Mouse (Mus musculus): ENCODE measurements around the gene Gdf5. TPM values are rescaled to one million over a fixed set of nuclear protein-coding genes. Genes with fewer than 3 reads are reported as not detected.

The Gdf5 gene
- total and polyA plus RNA-seq, 3 experiments: 0.11 to 2.2 TPM; not detected in 1

DNA sequence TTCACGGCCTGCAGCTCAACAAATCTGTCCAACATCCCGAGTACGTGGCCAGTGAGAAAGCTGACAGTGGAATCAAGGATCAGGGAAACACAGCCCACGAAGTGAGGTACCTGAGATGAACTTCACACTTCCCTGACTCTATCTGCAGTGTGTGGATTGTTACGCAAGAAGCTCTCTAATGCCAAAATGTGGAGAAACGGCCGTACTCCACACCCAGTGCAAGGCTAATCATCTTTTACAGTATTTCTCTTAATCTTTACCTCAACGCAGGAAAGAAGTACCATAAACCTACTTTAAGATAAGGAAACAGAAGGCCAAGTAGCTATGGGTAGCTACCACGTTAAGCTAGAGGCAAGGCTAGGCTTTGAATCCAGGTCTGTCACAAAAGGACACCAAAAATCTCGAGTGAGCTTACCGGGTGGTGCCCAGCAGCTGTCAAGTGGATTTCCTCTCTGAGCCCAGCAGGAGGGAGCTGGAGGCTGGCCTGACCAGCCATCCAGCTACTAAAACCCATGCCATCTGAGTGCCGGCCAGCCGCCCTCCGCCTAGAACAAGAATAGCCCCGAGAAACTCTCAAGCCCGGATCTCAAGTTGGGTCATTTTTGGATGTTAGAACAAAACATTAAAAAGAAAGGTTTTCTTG lies 42.1 kb downstream of the Gdf5 start:
- Histone ChIP-seq H3K9me3 (replicated peaks) (no peaks in the 10 kb centered on the region), H3K4me1 (ENCODE audit: insufficient read depth, low read depth, low read length) (no peaks in the 10 kb centered on the region), H3K4me3 (ENCODE audit: low read depth, low read length) (no peak overlapping the region), H3K27me3 (ENCODE audit: insufficient read depth, low read length) (no peaks in the 10 kb centered on the region), H3K36me3 (replicated peaks) (peaks cover 88% of the 10 kb centered on the region)
- DNase-seq (ENCODE audit: low spot score): no peak
- TF ChIP-seq GATA2 (IDR thresholded peaks at IDR 0.05; ENCODE audit: borderline replicate concordance, low read depth, low read length) (no peak), CTCF (IDR thresholded peaks at IDR 0.05; ENCODE audit: low read depth, low read length) (no peak), GATA1 (IDR thresholded peaks at IDR 0.05; ENCODE audit: borderline replicate concordance, low read length) (no peak), TAL1 (conservative IDR thresholded peaks at IDR 0.05; ENCODE audit: low read depth, low read length) (no peak), POLR2AphosphoS5 (IDR thresholded peaks at IDR 0.05; ENCODE audit: insufficient replicate concordance, low read depth, low read length) (no peak)
- no peak for ATAC-seq (ENCODE audit: extremely low read depth, insufficient number of reproducible peaks, low FRiP score, poor library complexity, severe bottlenecking)

DNA sequence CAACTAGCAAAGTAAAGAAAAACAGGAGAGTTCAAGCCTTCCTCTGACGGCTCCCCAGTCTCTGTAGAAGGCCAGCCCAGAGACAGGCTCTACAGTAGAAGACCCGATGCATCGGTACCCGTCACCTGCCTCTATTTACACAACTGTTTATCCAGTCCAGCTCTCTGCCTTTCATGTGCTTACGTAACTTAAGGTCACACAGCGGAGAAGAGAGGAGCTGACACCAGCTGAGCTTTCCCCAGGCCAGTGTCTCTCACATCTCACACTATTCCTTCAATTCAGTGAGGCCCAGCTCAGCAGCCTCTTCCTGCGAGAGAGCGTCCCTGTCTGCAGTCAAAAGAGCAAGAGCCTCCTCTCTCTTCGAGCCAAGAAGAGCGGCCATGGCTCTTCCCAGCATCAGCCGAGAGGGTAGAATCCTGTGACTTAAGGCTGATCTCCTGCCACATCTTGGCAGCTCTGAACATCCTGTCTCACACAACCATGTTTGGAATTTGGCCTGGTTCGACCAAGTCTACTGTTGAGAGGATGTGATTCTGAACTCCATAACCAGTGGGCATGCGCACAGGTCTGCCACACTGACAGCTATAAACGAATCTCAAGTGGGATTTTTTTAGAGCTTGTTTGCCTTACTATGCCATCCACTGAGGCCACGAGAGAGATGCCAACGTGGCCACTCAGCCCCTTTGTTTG lies 50.0 kb downstream of the Gdf5 start:
- DNase-seq (ENCODE audit: low spot score): no peak
- H3K4me3 ChIP-seq (ENCODE audit: low read depth, low read length): no peak overlapping the region
- ATAC-seq (ENCODE audit: extremely low read depth, insufficient number of reproducible peaks, low FRiP score, poor library complexity, severe bottlenecking): no peak
- H3K4me1 ChIP-seq (ENCODE audit: insufficient read depth, low read depth, low read length): no peaks in the 10 kb centered on the region
- H3K27me3 ChIP-seq (ENCODE audit: insufficient read depth, low read length): no peaks in the 10 kb centered on the region
- peaks cover 89% of the 10 kb centered on the region for H3K36me3 ChIP-seq (replicated peaks)
- TF ChIP-seq CTCF (IDR thresholded peaks at IDR 0.05; ENCODE audit: low read depth, low read length): no peak
- TF ChIP-seq GATA2 (IDR thresholded peaks at IDR 0.05; ENCODE audit: borderline replicate concordance, low read depth, low read length): no peak
- TF ChIP-seq TAL1 (conservative IDR thresholded peaks at IDR 0.05; ENCODE audit: low read depth, low read length): no peak
- no peak for TF ChIP-seq POLR2AphosphoS5 (IDR thresholded peaks at IDR 0.05; ENCODE audit: insufficient replicate concordance, low read depth, low read length)
- TF ChIP-seq GATA1 (IDR thresholded peaks at IDR 0.05; ENCODE audit: borderline replicate concordance, low read length): no peak
- H3K9me3 ChIP-seq (replicated peaks): no peaks in the 10 kb centered on the region

DNA sequence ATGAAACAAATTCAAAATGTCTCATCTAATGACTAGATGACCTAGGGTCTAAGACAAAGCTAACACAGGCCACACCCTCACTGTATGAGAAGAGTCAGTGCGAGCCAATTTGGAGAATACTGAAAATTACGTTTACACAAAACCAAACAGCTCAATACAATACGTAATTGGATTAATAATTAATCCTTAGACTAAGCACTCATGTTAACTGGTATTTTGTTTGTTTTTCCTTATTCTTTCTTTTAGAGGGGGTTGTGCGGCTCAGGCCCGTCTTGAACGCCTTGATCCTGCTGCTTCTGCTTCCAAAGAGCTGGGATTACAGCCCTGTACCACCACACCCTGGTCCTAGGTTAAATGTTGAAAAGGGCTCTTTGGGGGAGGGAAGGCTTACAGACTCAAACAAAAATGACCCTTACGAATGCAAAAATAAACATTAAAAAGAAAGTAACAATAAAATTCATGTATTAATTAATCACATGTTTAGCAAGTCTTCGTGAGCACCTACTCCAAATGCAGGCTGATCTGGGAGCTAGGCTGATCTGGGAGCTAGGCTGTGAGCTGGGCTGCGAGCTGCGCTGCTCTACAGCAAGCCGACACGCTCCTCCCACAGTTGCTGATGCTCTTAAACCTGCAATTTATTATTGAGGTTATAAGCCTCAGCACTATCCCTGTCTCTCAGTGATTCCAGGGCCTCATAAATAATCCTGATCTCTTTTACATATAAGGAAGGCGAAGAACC lies 50.7 kb downstream of the Gdf5 start:
- H3K27me3 ChIP-seq (ENCODE audit: insufficient read depth, low read length): no peaks in the 10 kb centered on the region
- no peaks in the 10 kb centered on the region for H3K9me3 ChIP-seq (replicated peaks)
- DNase-seq (ENCODE audit: low spot score) (no peak), ATAC-seq (ENCODE audit: extremely low read depth, insufficient number of reproducible peaks, low FRiP score, poor library complexity, severe bottlenecking) (no peak)
- H3K4me1 ChIP-seq (ENCODE audit: insufficient read depth, low read depth, low read length): no peaks in the 10 kb centered on the region
- peaks cover 89% of the 10 kb centered on the region for H3K36me3 ChIP-seq (replicated peaks)
- H3K4me3 ChIP-seq (ENCODE audit: low read depth, low read length): no peak overlapping the region
- TF ChIP-seq POLR2AphosphoS5 (IDR thresholded peaks at IDR 0.05; ENCODE audit: insufficient replicate concordance, low read depth, low read length) (no peak), TAL1 (conservative IDR thresholded peaks at IDR 0.05; ENCODE audit: low read depth, low read length) (no peak), GATA2 (IDR thresholded peaks at IDR 0.05; ENCODE audit: borderline replicate concordance, low read depth, low read length) (no peak), GATA1 (IDR thresholded peaks at IDR 0.05; ENCODE audit: borderline replicate concordance, low read length) (no peak), CTCF (IDR thresholded peaks at IDR 0.05; ENCODE audit: low read depth, low read length) (no peak)

Other genes with a start within 250 kb of the Gdf5 start
- gene Edem2, start 215.9 kb downstream of the Gdf5 start, total RNA-seq (2014; fragmentation: Nextera tagmentation): 36.9 and 42.3 TPM in 2 replicates
- 33.8 and 36.8 TPM in 2 replicates for gene Edem2, start 215.9 kb downstream of the Gdf5 start, total RNA-seq (2017)
- gene Edem2, start 215.9 kb downstream of the Gdf5 start, polyA plus RNA-seq (2012): 38.3 and 48.3 TPM in 2 replicates
- gene Gm17581, start 209.5 kb downstream of the Gdf5 start, total RNA-seq (2014; fragmentation: Nextera tagmentation): not detected in 2 replicates
- not detected in 2 replicates for gene Gm17581, start 209.5 kb downstream of the Gdf5 start, total RNA-seq (2017)
- gene Gm17581, start 209.5 kb downstream of the Gdf5 start, polyA plus RNA-seq (2012): not detected in 2 replicates
- gene Procr, start 194.2 kb downstream of the Gdf5 start, total RNA-seq (2014; fragmentation: Nextera tagmentation): not detected in 2 replicates
- gene Procr, start 194.2 kb downstream of the Gdf5 start, total RNA-seq (2017): 0.12 and 1.5 TPM in 2 replicates
- 0.07 and 0.15 TPM in 2 replicates for gene Procr, start 194.2 kb downstream of the Gdf5 start, polyA plus RNA-seq (2012)
- gene Mmp24, start 170.0 kb downstream of the Gdf5 start, total RNA-seq (2014; fragmentation: Nextera tagmentation): not detected in 2 replicates
- 0.05 and 0.12 TPM in 2 replicates for gene Mmp24, start 170.0 kb downstream of the Gdf5 start, total RNA-seq (2017)
- gene Mmp24, start 170.0 kb downstream of the Gdf5 start, polyA plus RNA-seq (2012): not detected in 2 replicates
- 9.2 and 12.8 TPM in 2 replicates for gene BC029722, start 125.9 kb downstream of the Gdf5 start, total RNA-seq (2014; fragmentation: Nextera tagmentation)
- gene BC029722, start 125.9 kb downstream of the Gdf5 start, total RNA-seq (2017): 19.0 and 20.4 TPM in 2 replicates
- gene BC029722, start 125.9 kb downstream of the Gdf5 start, polyA plus RNA-seq (2012): 36.3 and 45.0 TPM in 2 replicates
- 261 and 324 TPM in 2 replicates for gene Eif6, start 118.4 kb downstream of the Gdf5 start, total RNA-seq (2014; fragmentation: Nextera tagmentation)
- 91.5 and 148 TPM in 2 replicates for gene Eif6, start 118.4 kb downstream of the Gdf5 start, total RNA-seq (2017)
- 251 and 369 TPM in 2 replicates for gene Eif6, start 118.4 kb downstream of the Gdf5 start, polyA plus RNA-seq (2012)
- not detected in 2 replicates for gene Fam83c, start 110.5 kb downstream of the Gdf5 start, total RNA-seq (2014; fragmentation: Nextera tagmentation)
- gene Fam83c, start 110.5 kb downstream of the Gdf5 start, total RNA-seq (2017): 0.22 TPM in 1 of 2 replicates, not detected in the other
- gene Fam83c, start 110.5 kb downstream of the Gdf5 start, polyA plus RNA-seq (2012): not detected in 2 replicates
- 27.8 and 29.9 TPM in 2 replicates for gene Uqcc1, start 15.1 kb downstream of the Gdf5 start, total RNA-seq (2014; fragmentation: Nextera tagmentation)
- 35.8 and 39.1 TPM in 2 replicates for gene Uqcc1, start 15.1 kb downstream of the Gdf5 start, total RNA-seq (2017)
- 4.2 TPM in 2 replicates for gene Uqcc1, start 15.1 kb downstream of the Gdf5 start, polyA plus RNA-seq (2012)
- 0.60 TPM in 1 of 2 replicates, not detected in the other for gene Gm15557, start 4.6 kb downstream of the Gdf5 start, total RNA-seq (2014; fragmentation: Nextera tagmentation)
- 0.11 TPM in 1 of 2 replicates, not detected in the other for gene Gm15557, start 4.6 kb downstream of the Gdf5 start, total RNA-seq (2017)
- gene Gm15557, start 4.6 kb downstream of the Gdf5 start, polyA plus RNA-seq (2012): 0.05 and 0.06 TPM in 2 replicates
- 11.6 and 12.3 TPM in 2 replicates for gene Cep250, start 11.1 kb upstream of the Gdf5 start, total RNA-seq (2014; fragmentation: Nextera tagmentation)
- 49.2 and 54.7 TPM in 2 replicates for gene Cep250, start 11.1 kb upstream of the Gdf5 start, total RNA-seq (2017)
- 17.3 and 19.9 TPM in 2 replicates for gene Cep250, start 11.1 kb upstream of the Gdf5 start, polyA plus RNA-seq (2012)
- 2.3 and 2.4 TPM in 2 replicates for gene 6430550D23Rik, start 62.6 kb upstream of the Gdf5 start, total RNA-seq (2014; fragmentation: Nextera tagmentation)
- gene 6430550D23Rik, start 62.6 kb upstream of the Gdf5 start, total RNA-seq (2017): 0.71 and 1.6 TPM in 2 replicates
- gene 6430550D23Rik, start 62.6 kb upstream of the Gdf5 start, polyA plus RNA-seq (2012): 0.23 and 0.33 TPM in 2 replicates
- 189 and 215 TPM in 2 replicates for gene Ergic3, start 62.7 kb upstream of the Gdf5 start, total RNA-seq (2014; fragmentation: Nextera tagmentation)
- 52.9 and 58.0 TPM in 2 replicates for gene Ergic3, start 62.7 kb upstream of the Gdf5 start, total RNA-seq (2017)
- gene Ergic3, start 62.7 kb upstream of the Gdf5 start, polyA plus RNA-seq (2012): 42.6 and 51.8 TPM in 2 replicates
- 0.53 TPM in 1 of 2 replicates, not detected in the other for gene Fer1l4, start 107.6 kb upstream of the Gdf5 start, total RNA-seq (2014; fragmentation: Nextera tagmentation)
- gene Fer1l4, start 107.6 kb upstream of the Gdf5 start, total RNA-seq (2017): not detected in 2 replicates
- not detected in 2 replicates for gene Fer1l4, start 107.6 kb upstream of the Gdf5 start, polyA plus RNA-seq (2012)
- 1.4 and 4.9 TPM in 2 replicates for gene Spag4, start 119.8 kb upstream of the Gdf5 start, total RNA-seq (2014; fragmentation: Nextera tagmentation)
- 0.64 and 0.93 TPM in 2 replicates for gene Spag4, start 119.8 kb upstream of the Gdf5 start, total RNA-seq (2017)
- gene Spag4, start 119.8 kb upstream of the Gdf5 start, polyA plus RNA-seq (2012): 0.82 and 1.3 TPM in 2 replicates
- 43.2 and 63.3 TPM in 2 replicates for gene Cpne1, start 166.6 kb upstream of the Gdf5 start, total RNA-seq (2014; fragmentation: Nextera tagmentation)
- 40.1 and 42.0 TPM in 2 replicates for gene Cpne1, start 166.6 kb upstream of the Gdf5 start, total RNA-seq (2017)
- gene Cpne1, start 166.6 kb upstream of the Gdf5 start, polyA plus RNA-seq (2012): 55.9 and 73.7 TPM in 2 replicates
- 50.5 and 67.5 TPM in 2 replicates for gene Rbm12, start 166.6 kb upstream of the Gdf5 start, total RNA-seq (2014; fragmentation: Nextera tagmentation)
- gene Rbm12, start 166.6 kb upstream of the Gdf5 start, total RNA-seq (2017): 25.4 and 39.7 TPM in 2 replicates
- 5.6 TPM in 2 replicates for gene Rbm12, start 166.6 kb upstream of the Gdf5 start, polyA plus RNA-seq (2012)
- 17.3 and 17.6 TPM in 2 replicates for gene Gm28036, start 181.7 kb upstream of the Gdf5 start, total RNA-seq (2014; fragmentation: Nextera tagmentation)
- gene Gm28036, start 181.7 kb upstream of the Gdf5 start, total RNA-seq (2017): 12.0 and 15.6 TPM in 2 replicates
- 9.0 and 13.5 TPM in 2 replicates for gene Gm28036, start 181.7 kb upstream of the Gdf5 start, polyA plus RNA-seq (2012)
- gene Romo1, start 198.7 kb upstream of the Gdf5 start, total RNA-seq (2014; fragmentation: Nextera tagmentation): 99.3 and 127 TPM in 2 replicates
- gene Romo1, start 198.7 kb upstream of the Gdf5 start, total RNA-seq (2017): 38.4 and 52.4 TPM in 2 replicates
- 300 and 385 TPM in 2 replicates for gene Romo1, start 198.7 kb upstream of the Gdf5 start, polyA plus RNA-seq (2012)
- 27.9 and 33.9 TPM in 2 replicates for gene Nfs1, start 198.8 kb upstream of the Gdf5 start, total RNA-seq (2014; fragmentation: Nextera tagmentation)
- gene Nfs1, start 198.8 kb upstream of the Gdf5 start, total RNA-seq (2017): 46.2 and 49.1 TPM in 2 replicates
- gene Nfs1, start 198.8 kb upstream of the Gdf5 start, polyA plus RNA-seq (2012): 31.4 and 36.3 TPM in 2 replicates
- 781 and 795 TPM in 2 replicates for gene Rbm39, start 234.9 kb upstream of the Gdf5 start, total RNA-seq (2014; fragmentation: Nextera tagmentation)
- gene Rbm39, start 234.9 kb upstream of the Gdf5 start, total RNA-seq (2017): 710 and 759 TPM in 2 replicates
- 282 and 295 TPM in 2 replicates for gene Rbm39, start 234.9 kb upstream of the Gdf5 start, polyA plus RNA-seq (2012)

Data from G1E (cell line).